Mouse (Mus musculus): ENCODE measurements at regions not wholly inside any gene's neighbourhood (a gene's known extent, or its start where the extent isn't known, plus 50 kb on each side); places are given as distances from the start of the nearest gene placed in this dataset.

GRCm38 (mm10) chr13:94630685-94631084, 158.0 kb upstream of the Tbca start:
- H3K9me3 ChIP-seq (replicated peaks; ENCODE audit: low read length): no peaks in the 10 kb centered on the region
- peak; percentile 4 for DNase-seq (ENCODE audit: extremely low read depth)
- H3K4me3 ChIP-seq (replicated peaks in 1 of 3; ENCODE audit: low read depth in 2 of 3, low read length in 2 of 3, poor library complexity in 1 of 3): no peak overlapping the region
- in situ Hi-C loops (cut with MboI; ENCODE audit: low pct_ligation_motif_present, low pct_unique_long_range_greater_than_20kb, low sequenced_read_pairs) (no loop called here), dilution Hi-C loops (cut with MboI; ENCODE audit: extremely low pct_ligation_motif_present, extremely low pct_unique_long_range_greater_than_20kb, low sequenced_read_pairs) (no loop called here)
- H3K4me1 ChIP-seq (ENCODE audit: control insufficient read depth in 1 of 2, insufficient read depth in 2 of 2): peaks cover 5 to 16% of the 10 kb centered on the region in 2 experiments; a peak in 3 of 4 replicates
- no peak overlapping the region for H3K4me2 ChIP-seq (ENCODE audit: insufficient read depth, low read depth, poor library complexity, severe bottlenecking)
- TF ChIP-seq RCOR1 (conservative IDR thresholded peaks at IDR 0.05; ENCODE audit: low read depth, low read length): no peak
- TF ChIP-seq E2F4 (IDR thresholded peaks at IDR 0.05; ENCODE audit: insufficient replicate concordance, low read depth, low read length): no peak
- TF ChIP-seq KAT2A (IDR thresholded peaks at IDR 0.05; ENCODE audit: insufficient replicate concordance, low read length): no peak
- TF ChIP-seq EP300 (IDR thresholded peaks at IDR 0.05; ENCODE audit: low read length): no peak
- TF ChIP-seq RAD21 (IDR thresholded peaks at IDR 0.05; ENCODE audit: low read depth, low read length): no peak
- TF ChIP-seq HCFC1 (IDR thresholded peaks at IDR 0.05; ENCODE audit: low read depth, low read length): no peak
- no peak for TF ChIP-seq JUND (conservative IDR thresholded peaks at IDR 0.05; ENCODE audit: low read depth, low read length)
- TF ChIP-seq ZNF384 (IDR thresholded peaks at IDR 0.05; ENCODE audit: low read depth, low read length): no peak
- no peak for TF ChIP-seq ETS1 (conservative IDR thresholded peaks at IDR 0.05; ENCODE audit: low read depth, low read length)
- no peak overlapping the region for H3K9ac ChIP-seq (ENCODE audit: insufficient read depth, low read depth)
- no peak overlapping the region for H3K27ac ChIP-seq (ENCODE audit: insufficient read depth, low read depth)
- no peaks in the 10 kb centered on the region for H3K36me3 ChIP-seq (replicated peaks in 1 of 2; ENCODE audit: control insufficient read depth in 1 of 2, insufficient read depth in 1 of 2, low read length in 1 of 2)
- H3K79me2 ChIP-seq (replicated peaks; ENCODE audit: control insufficient read depth, extremely low read depth, insufficient read depth, poor library complexity, severe bottlenecking): no peaks in the 10 kb centered on the region
- no peaks in the 10 kb centered on the region for H3K27me3 ChIP-seq (replicated peaks)

GRCm38 (mm10) chr13:94632730-94633129, 156.0 kb upstream of the Tbca start:
- in situ Hi-C loops (cut with MboI; ENCODE audit: low pct_ligation_motif_present, low pct_unique_long_range_greater_than_20kb, low sequenced_read_pairs): no loop called here
- dilution Hi-C loops (cut with MboI; ENCODE audit: extremely low pct_ligation_motif_present, extremely low pct_unique_long_range_greater_than_20kb, low sequenced_read_pairs): no loop called here
- no peaks in the 10 kb centered on the region for H3K9me3 ChIP-seq (replicated peaks; ENCODE audit: low read length)
- TF ChIP-seq ELF1 (IDR thresholded peaks at IDR 0.05; ENCODE audit: low read depth, low read length): no peak
- no peak for TF ChIP-seq MAFK (IDR thresholded peaks at IDR 0.05; ENCODE audit: insufficient replicate concordance, low read length)
- TF ChIP-seq KAT2A (IDR thresholded peaks at IDR 0.05; ENCODE audit: insufficient replicate concordance, low read length): no peak
- TF ChIP-seq SIN3A (IDR thresholded peaks at IDR 0.05; ENCODE audit: low read length): no peak
- TF ChIP-seq CHD2 (IDR thresholded peaks at IDR 0.05; ENCODE audit: low read length): no peak
- no peak for TF ChIP-seq RCOR1 (conservative IDR thresholded peaks at IDR 0.05; ENCODE audit: low read depth, low read length)
- H3K27ac ChIP-seq (ENCODE audit: insufficient read depth, low read depth): no peak overlapping the region
- H3K36me3 ChIP-seq (replicated peaks in 1 of 2; ENCODE audit: control insufficient read depth in 1 of 2, insufficient read depth in 1 of 2, low read length in 1 of 2): no peaks in the 10 kb centered on the region
- H3K4me2 ChIP-seq (ENCODE audit: insufficient read depth, low read depth, poor library complexity, severe bottlenecking): peak overlapping the region; percentile 57
- H3K4me3 ChIP-seq (replicated peaks in 1 of 3; ENCODE audit: low read depth in 2 of 3, low read length in 2 of 3, poor library complexity in 1 of 3): no peak overlapping the region
- DNase-seq (ENCODE audit: extremely low read depth): no peak
- no peak overlapping the region for H3K9ac ChIP-seq (ENCODE audit: insufficient read depth, low read depth)
- peaks cover 8 to 16% of the 10 kb centered on the region in 2 experiments; a peak in 3 of 4 replicates for H3K4me1 ChIP-seq (ENCODE audit: control insufficient read depth in 1 of 2, insufficient read depth in 2 of 2)
- H3K27me3 ChIP-seq (replicated peaks): no peaks in the 10 kb centered on the region
- H3K79me2 ChIP-seq (replicated peaks; ENCODE audit: control insufficient read depth, extremely low read depth, insufficient read depth, poor library complexity, severe bottlenecking): no peaks in the 10 kb centered on the region

- no peak for DNase-seq (ENCODE audit: extremely low read depth)
- Histone ChIP-seq H3K36me3 (replicated peaks in 1 of 2; ENCODE audit: control insufficient read depth in 1 of 2, insufficient read depth in 1 of 2, low read length in 1 of 2) (no peaks in the 10 kb centered on the region), H3K9ac (ENCODE audit: insufficient read depth, low read depth) (no peak overlapping the region), H3K27ac (ENCODE audit: insufficient read depth, low read depth) (no peak overlapping the region), H3K79me2 (replicated peaks; ENCODE audit: control insufficient read depth, extremely low read depth, insufficient read depth, poor library complexity, severe bottlenecking) (no peaks in the 10 kb centered on the region), H3K4me1 (ENCODE audit: control insufficient read depth in 1 of 2, insufficient read depth in 2 of 2) (0 out of 4 replicates have a peak, but pooled peaks cover 0 to 3% of the 10 kb centered on the region in 2 experiments), H3K4me3 (replicated peaks in 1 of 3; ENCODE audit: low read depth in 2 of 3, low read length in 2 of 3, poor library complexity in 1 of 3) (no peak overlapping the region), H3K4me2 (ENCODE audit: insufficient read depth, low read depth, poor library complexity, severe bottlenecking) (no peak overlapping the region), H3K9me3 (replicated peaks; ENCODE audit: low read length) (no peaks in the 10 kb centered on the region), H3K27me3 (replicated peaks) (no peaks in the 10 kb centered on the region)
- in situ Hi-C loops (cut with MboI; ENCODE audit: low pct_ligation_motif_present, low pct_unique_long_range_greater_than_20kb, low sequenced_read_pairs): no loop called here
- TF ChIP-seq JUND (conservative IDR thresholded peaks at IDR 0.05; ENCODE audit: low read depth, low read length): no peak
- TF ChIP-seq POLR2A (IDR thresholded peaks at IDR 0.05; ENCODE audit: low read depth, low read length): no peak
- TF ChIP-seq GABPA (IDR thresholded peaks at IDR 0.05; ENCODE audit: insufficient replicate concordance, low read depth, low read length): no peak
- no peak for TF ChIP-seq PAX5 (IDR thresholded peaks at IDR 0.05; ENCODE audit: low read length)
- no peak for TF ChIP-seq UBTF (IDR thresholded peaks at IDR 0.05; ENCODE audit: low read depth, low read length)
- dilution Hi-C loops (cut with MboI; ENCODE audit: extremely low pct_ligation_motif_present, extremely low pct_unique_long_range_greater_than_20kb, low sequenced_read_pairs): no loop called here
Observed at GRCm38 (mm10) chr13:94640336-94640735, 148.4 kb upstream of the Tbca start.
